ENCODE assay signal across 14 mouse cellular contexts in the genomic region with DNA sequence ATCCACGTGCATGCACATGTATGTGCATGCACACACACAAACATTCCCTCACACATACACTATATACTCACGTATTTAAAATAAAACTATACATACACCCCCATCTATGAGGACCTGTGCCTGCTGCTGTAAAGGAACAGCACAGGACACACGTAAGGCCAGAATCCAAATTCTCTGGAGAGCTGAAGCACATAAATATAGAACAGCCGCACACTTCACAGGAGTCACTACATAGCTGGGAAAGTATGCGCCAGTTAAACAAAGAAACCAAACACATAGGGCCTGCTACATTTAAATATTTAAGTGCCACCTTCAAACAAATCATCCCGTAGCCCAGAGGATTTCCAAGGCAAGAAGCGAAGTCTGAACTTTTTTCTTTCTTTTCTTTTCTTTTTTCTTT.
DNase-seq lines count a peak whose midpoint lies in the region; ATAC-seq and TF ChIP-seq lines count a peak whose summit lies in the region.
"Had no signal": no experiment of that assay in that cellular context is flagged by ENCODE, and none has a peak within 500 bp of the region (broad histone marks: within the 10 kb centered on the region; RNA-seq: fewer than 3 reads in every experiment).

No protein-coding gene starts in this region.

- H3K36me3 ChIP-seq in forebrain, postnatal 0 days (ENCODE audit: insufficient read depth), result no peaks in the 10 kb centered on the region
- no peaks in the 10 kb centered on the region for H3K36me3 ChIP-seq in forebrain, embryonic 10.5 days (replicated peaks)
- H3K36me3 ChIP-seq in heart, embryonic 16.5 days (ENCODE audit: control insufficient read depth, insufficient read depth), result no peaks in the 10 kb centered on the region
- H3K36me3 ChIP-seq in lung, postnatal 0 days (ENCODE audit: insufficient read depth, low read length), result no peaks in the 10 kb centered on the region
- no peaks in the 10 kb centered on the region for H3K36me3 ChIP-seq in stomach, postnatal 0 days (ENCODE audit: control insufficient read depth, insufficient read depth, low read length)
- H3K36me3 ChIP-seq: hindbrain, embryonic 15.5 days had no signal

- peak; percentile 35; the same call in 1 of the 2 replicates for ATAC-seq in forebrain, postnatal 0 days
- ATAC-seq in heart, embryonic 16.5 days (replicated peaks; ENCODE audit: extremely low read depth, insufficient read depth, low FRiP score), result peak; percentile 79
- ATAC-seq in lung, postnatal 0 days, result peak; percentile 85
- ATAC-seq in stomach, postnatal 0 days (ENCODE audit: low FRiP score, low TSS enrichment), result peak; percentile 65; the same call in 1 of the 2 replicates
- ATAC-seq: Patski had no signal

- H3K4me2 ChIP-seq in forebrain, postnatal 0 days (ENCODE audit: low read depth), result no peak overlapping the region
- peak overlapping the region; percentile 42 for H3K4me2 ChIP-seq in heart, embryonic 16.5 days (ENCODE audit: low read depth, low read length)
- H3K4me2 ChIP-seq in lung, postnatal 0 days (replicated peaks; ENCODE audit: low read depth, low read length), result peak overlapping the region; percentile 44
- H3K4me2 ChIP-seq in stomach, postnatal 0 days (replicated peaks; ENCODE audit: low read depth), result peak overlapping the region; percentile 23; the same call in 1 of the 2 replicates
- H3K4me2 ChIP-seq: hindbrain, embryonic 15.5 days had no signal

- peak overlapping the region; percentile 72; the same call in 1 of the 2 replicates for H3K27ac ChIP-seq in forebrain, postnatal 0 days (ENCODE audit: low read depth, low read length)
- no peak overlapping the region for H3K27ac ChIP-seq in forebrain, embryonic 10.5 days
- H3K27ac ChIP-seq in heart, embryonic 16.5 days (ENCODE audit: low read length), result peak overlapping the region; percentile 89
- no peak overlapping the region for H3K27ac ChIP-seq in lung, postnatal 0 days (ENCODE audit: low read length)
- peak overlapping the region; percentile 66 for H3K27ac ChIP-seq in stomach, postnatal 0 days (replicated peaks)

- TF ChIP-seq CTCF in forebrain, postnatal 0 days (IDR thresholded peaks at IDR 0.05; ENCODE audit: low read depth), result no peak
- no peak for TF ChIP-seq CTCF in lung, postnatal 0 days (IDR thresholded peaks at IDR 0.05)
- TF ChIP-seq CTCF in stomach, postnatal 0 days (IDR thresholded peaks at IDR 0.05; ENCODE audit: low read depth), result no peak

- H3K9ac ChIP-seq in forebrain, postnatal 0 days, result no peak overlapping the region
- H3K9ac ChIP-seq in heart, embryonic 16.5 days (ENCODE audit: low read length), result peak overlapping the region; percentile 57
- no peak overlapping the region for H3K9ac ChIP-seq in lung, postnatal 0 days (replicated peaks; ENCODE audit: low read depth)
- H3K9ac ChIP-seq in stomach, postnatal 0 days (ENCODE audit: low read length), result no peak overlapping the region
- H3K9ac ChIP-seq: hindbrain, embryonic 15.5 days had no signal

- peaks cover 4% of the 10 kb centered on the region; the same call in 1 of the 2 replicates for H3K4me1 ChIP-seq in forebrain, postnatal 0 days (ENCODE audit: insufficient read depth)
- peaks cover 11% of the 10 kb centered on the region for H3K4me1 ChIP-seq in forebrain, embryonic 10.5 days
- H3K4me1 ChIP-seq in heart, embryonic 16.5 days (ENCODE audit: control insufficient read depth, insufficient read depth, low read length), result peaks cover 17% of the 10 kb centered on the region
- H3K4me1 ChIP-seq in lung, postnatal 0 days (ENCODE audit: insufficient read depth, low read depth, low read length), result no peaks in the 10 kb centered on the region; the same call in 1 of the 2 replicates
- H3K4me1 ChIP-seq in stomach, postnatal 0 days (replicated peaks; ENCODE audit: control insufficient read depth, insufficient read depth), result no peaks in the 10 kb centered on the region
- H3K4me1 ChIP-seq: hindbrain, embryonic 15.5 days had no signal

- DNase-seq in forebrain, postnatal 0 days, result no peak
- DNase-seq in forebrain, embryonic 10.5 days (ENCODE audit: extremely low spot score, low spot score), result no peak
- DNase-seq in heart, adult 8-10 months (ENCODE audit: low spot score), result no peak
- DNase-seq in lung, postnatal 0 days (ENCODE audit: low spot score), result peak; percentile 62
- DNase-seq in lung, postnatal 4 days, result no peak
- no peak for DNase-seq in stomach, postnatal 0 days (ENCODE audit: low spot score)
- DNase-seq in cerebellum, adult 11 months, result no peak
- DNase-seq: adrenal gland, postnatal 36 days; cerebellum, postnatal 14 days; kidney, adult 9 months had no signal

- TF ChIP-seq EP300 in lung, postnatal 0 days (IDR thresholded peaks at IDR 0.05), result no peak
- TF ChIP-seq EP300 in stomach, postnatal 0 days (optimal IDR thresholded peaks at IDR 0.05), result no peak

- no peak overlapping the region for H3K4me3 ChIP-seq in forebrain, postnatal 0 days (ENCODE audit: low read depth, low read length)
- no peak overlapping the region for H3K4me3 ChIP-seq in forebrain, embryonic 10.5 days
- H3K4me3 ChIP-seq in heart, embryonic 16.5 days (ENCODE audit: low read length), result no peak overlapping the region
- H3K4me3 ChIP-seq in lung, postnatal 0 days (ENCODE audit: low read depth, low read length), result 0 out of 2 replicates have a peak overlapping the region, but pooled peaks have one; percentile 2
- no peak overlapping the region for H3K4me3 ChIP-seq in stomach, postnatal 0 days (ENCODE audit: low read depth, low read length)
- H3K4me3 ChIP-seq: hindbrain, embryonic 15.5 days had no signal

- H3K27me3 ChIP-seq in forebrain, postnatal 0 days (ENCODE audit: insufficient read depth, low read length), result no peaks in the 10 kb centered on the region
- H3K27me3 ChIP-seq in forebrain, embryonic 10.5 days (ENCODE audit: poor library complexity, severe bottlenecking), result no peaks in the 10 kb centered on the region
- H3K27me3 ChIP-seq in heart, embryonic 16.5 days (ENCODE audit: control insufficient read depth, insufficient read depth, low read length), result no peaks in the 10 kb centered on the region
- no peaks in the 10 kb centered on the region for H3K27me3 ChIP-seq in lung, postnatal 0 days (replicated peaks; ENCODE audit: insufficient read depth, low read length)
- H3K27me3 ChIP-seq in stomach, postnatal 0 days (ENCODE audit: control insufficient read depth, insufficient read depth, low read length), result no peaks in the 10 kb centered on the region
- H3K27me3 ChIP-seq: hindbrain, embryonic 15.5 days; megakaryocyte, embryonic 14.5 days; Patski had no signal

- H3K9me3 ChIP-seq in forebrain, postnatal 0 days (ENCODE audit: low read length), result no peaks in the 10 kb centered on the region
- no peaks in the 10 kb centered on the region for H3K9me3 ChIP-seq in forebrain, embryonic 10.5 days
- H3K9me3 ChIP-seq in heart, embryonic 16.5 days (replicated peaks; ENCODE audit: control insufficient read depth, low read length), result no peaks in the 10 kb centered on the region
- no peaks in the 10 kb centered on the region for H3K9me3 ChIP-seq in lung, postnatal 0 days (ENCODE audit: low read length)
- no peaks in the 10 kb centered on the region for H3K9me3 ChIP-seq in stomach, postnatal 0 days (ENCODE audit: control insufficient read depth, low read length)
- H3K9me3 ChIP-seq: hindbrain, embryonic 15.5 days; megakaryocyte, embryonic 14.5 days had no signal

- WGBS in forebrain, postnatal 0 days, result 53% methylated on average over 7 of the region's 7 CpGs
- 90% methylated on average over 7 of the region's 7 CpGs for WGBS in forebrain, embryonic 10.5 days
- WGBS in heart, embryonic 16.5 days, result 44% methylated on average over 7 of the region's 7 CpGs
- WGBS in lung, postnatal 0 days, result 53% methylated on average over 7 of the region's 7 CpGs
- WGBS in stomach, postnatal 0 days, result 37% methylated on average over 7 of the region's 7 CpGs

Comparison
In these comparisons a context has a peak if more than half of its experiments do, and no peak if none do; other contexts are left out.
1. H3K27ac ChIP-seq: peak in forebrain, postnatal 0 days (single experiment), heart, embryonic 16.5 days (single experiment) and stomach, postnatal 0 days (single experiment); none in forebrain, embryonic 10.5 days (single experiment) and lung, postnatal 0 days (single experiment).
2. ATAC-seq: peak in every context shown above with its lines; median percentile 85 in lung, postnatal 0 days; 79 in heart, embryonic 16.5 days; 65 in stomach, postnatal 0 days; 35 in forebrain, postnatal 0 days.